Comparison of ENCODE assay signal across 23 mouse cellular contexts in genomic region chr13:110882173-110882572, GRCm38 (mm10).
DNase-seq lines count a peak whose midpoint lies in the region; ATAC-seq lines count a peak whose summit lies in the region.
"Had no signal": no experiment of that assay in that cellular context is flagged by ENCODE, and none has a peak within 500 bp of the region (broad histone marks: within the 10 kb centered on the region; RNA-seq: fewer than 3 reads in every experiment).

No protein-coding gene starts in this region.

- H3K4me3 ChIP-seq in kidney, embryonic 15.5 days (replicated peaks) = no peak overlapping the region
- H3K4me3 ChIP-seq: embryonic facial prominence, embryonic 12.5 days; heart, embryonic 13.5 days; hindbrain, embryonic 13.5 days; limb, embryonic 12.5 days; liver, embryonic 13.5 days; midbrain, embryonic 15.5 days had no signal

- 27% methylated on average over 3 of the region's 3 CpGs for WGBS in kidney, embryonic 15.5 days

- H3K9ac ChIP-seq in kidney, embryonic 15.5 days = no peak overlapping the region
- H3K9ac ChIP-seq: embryonic facial prominence, embryonic 12.5 days; heart, embryonic 13.5 days; hindbrain, embryonic 13.5 days; limb, embryonic 12.5 days; liver, embryonic 13.5 days; lung, embryonic 14.5 days; midbrain, embryonic 15.5 days had no signal

- 0 out of 2 replicates have a peak overlapping the region, but pooled peaks have one; percentile 5 for H3K27ac ChIP-seq in kidney, embryonic 15.5 days
- H3K27ac ChIP-seq: embryonic facial prominence, embryonic 12.5 days; heart, embryonic 13.5 days; hindbrain, embryonic 13.5 days; limb, embryonic 12.5 days; liver, embryonic 13.5 days; midbrain, embryonic 15.5 days had no signal

- no peaks in the 10 kb centered on the region for H3K9me3 ChIP-seq in kidney, embryonic 15.5 days (replicated peaks)
- H3K9me3 ChIP-seq: embryonic facial prominence, embryonic 12.5 days; heart, embryonic 13.5 days; hindbrain, embryonic 13.5 days; limb, embryonic 12.5 days; liver, embryonic 13.5 days; midbrain, embryonic 15.5 days had no signal

- H3K4me1 ChIP-seq in kidney, embryonic 15.5 days = peaks cover 11% of the 10 kb centered on the region
- H3K4me1 ChIP-seq: embryonic facial prominence, embryonic 12.5 days; hindbrain, embryonic 13.5 days; limb, embryonic 12.5 days; liver, embryonic 13.5 days; midbrain, embryonic 15.5 days had no signal

- intact Hi-C loops in left cerebral cortex, postnatal 10 days (cut with DNase I) = no loop called here

- no peaks in the 10 kb centered on the region for H3K36me3 ChIP-seq in kidney, embryonic 15.5 days
- H3K36me3 ChIP-seq: embryonic facial prominence, embryonic 12.5 days; heart, embryonic 13.5 days; hindbrain, embryonic 13.5 days; limb, embryonic 12.5 days; liver, embryonic 13.5 days; midbrain, embryonic 15.5 days had no signal

- DNase-seq in kidney, postnatal 4 days = no peak
- peak; percentile 30 to 63 for DNase-seq in left cerebral cortex, adult 9 months (ENCODE audit: low spot score in 2 of 2)
- DNase-seq in left cerebral cortex, postnatal 10 days (ENCODE audit: extremely low spot score in 1 of 2, low spot score in 2 of 2) = no peak
- DNase-seq in NIH3T3 (ENCODE audit: low read depth) = peak; percentile 14
- peak; percentile 19 for DNase-seq in layer of hippocampus, adult 9-11 months
- no peak for DNase-seq in thymus, postnatal 0 days (ENCODE audit: low spot score)
- no peak for DNase-seq in urinary bladder, postnatal 36 days (ENCODE audit: low spot score in 2 of 2)
- DNase-seq: adrenal gland, adult 8-10 months; B cell, adult 2 months; cerebellum, adult 9-11 months; kidney, adult 8-10 months; liver, embryonic 13.5 days; lung, embryonic 14.5 days; spleen, adult 18-20 months; thymus, adult 2 months had no signal

- no peak for ATAC-seq in kidney, embryonic 15.5 days (replicated peaks; ENCODE audit: low FRiP score)
- ATAC-seq: forebrain, embryonic 14.5 days; inflammation-experienced regulatory T-cells, adult 6 months; midbrain, embryonic 15.5 days had no signal

- no peaks in the 10 kb centered on the region for H3K27me3 ChIP-seq in kidney, embryonic 15.5 days
- H3K27me3 ChIP-seq: embryonic facial prominence, embryonic 12.5 days; heart, embryonic 13.5 days; hindbrain, embryonic 13.5 days; limb, embryonic 12.5 days; liver, embryonic 13.5 days; midbrain, embryonic 15.5 days had no signal

- H3K4me2 ChIP-seq in kidney, embryonic 15.5 days = no peak overlapping the region
- H3K4me2 ChIP-seq: embryonic facial prominence, embryonic 12.5 days; heart, embryonic 13.5 days; hindbrain, embryonic 13.5 days; limb, embryonic 12.5 days; liver, embryonic 13.5 days; lung, embryonic 14.5 days; midbrain, embryonic 15.5 days had no signal

Comparison
In these comparisons a context has a peak if more than half of its experiments do, and no peak if none do; other contexts are left out.
1. DNase-seq: peak in left cerebral cortex, adult 9 months (2 of 2), NIH3T3 (single experiment) and layer of hippocampus, adult 9-11 months (single experiment); none in kidney, postnatal 4 days (0 of 2), left cerebral cortex, postnatal 10 days (0 of 2), thymus, postnatal 0 days (single experiment) and urinary bladder, postnatal 36 days (0 of 2).